Mouse (Mus musculus) G1E (cell line): Measurements from ENCODE around the gene Hapln2.

Experiments used
- CTCF ChIP-seq: IDR thresholded peaks from 2 replicates; pipeline ENCODE4 v1.5.1; 2012; ENCODE audit warnings: low read depth, low read length, inconsistent platforms, mixed read lengths
- GATA1 ChIP-seq: IDR thresholded peaks from 2 replicates; pipeline ENCODE4 v1.6.1; 2012; ENCODE audit warnings: borderline replicate concordance, low read length, inconsistent platforms, mixed read lengths
- POLR2AphosphoS5 ChIP-seq: IDR thresholded peaks from 2 replicates; pipeline ENCODE4 v1.6.1; 2012; ENCODE audit warnings: low read depth, low read length, inconsistent platforms; ENCODE audit not compliant: insufficient replicate concordance
- TAL1 ChIP-seq: conservative IDR thresholded peaks from 2 replicates; pipeline ENCODE4 v1.6.1; 2012; ENCODE audit warnings: low read depth, low read length, inconsistent platforms, mixed read lengths

DNA sequence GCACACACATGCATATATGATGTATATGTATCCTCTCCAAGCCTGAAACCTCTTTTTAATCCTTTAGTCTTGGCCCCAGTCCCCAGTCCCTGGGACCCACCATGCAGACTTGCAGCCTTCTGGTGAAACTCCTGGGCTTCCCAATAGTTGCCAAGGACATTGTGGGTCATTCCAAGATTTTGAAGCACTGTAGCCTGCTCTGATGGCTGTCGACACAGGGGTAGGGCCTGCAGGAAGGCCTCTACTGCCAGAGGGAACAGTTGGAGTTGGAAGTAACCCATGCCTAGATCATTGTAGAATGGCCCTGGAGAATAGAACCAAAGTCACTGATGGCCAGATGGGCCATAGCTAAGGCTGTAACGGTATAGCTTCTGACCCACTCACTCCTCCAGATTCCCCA is 47.0 kb upstream of the Hapln2 start:
- TF ChIP-seq CTCF = no peak
- no peak for TF ChIP-seq POLR2AphosphoS5
- TF ChIP-seq TAL1 = no peak
- TF ChIP-seq GATA1 = no peak
